Mouse (Mus musculus): ENCODE measurements at regions not wholly inside any gene's neighbourhood (a gene's known extent, or its start where the extent isn't known, plus 50 kb on each side); places are given as distances from the start of the nearest gene placed in this dataset.

GRCm38 (mm10) chr1:90311016-90311415 lies 107.2 kb downstream of the Ackr3 start:
- TF ChIP-seq CTCF (IDR thresholded peaks at IDR 0.05; ENCODE audit: borderline replicate concordance, control insufficient read depth, extremely low read depth, insufficient read depth, low read length, poor library complexity) (no peak), POLR2A (IDR thresholded peaks at IDR 0.05; ENCODE audit: control insufficient read depth, extremely low read depth, insufficient read depth, low read length, poor library complexity) (no peak)
